In the genomic region with DNA sequence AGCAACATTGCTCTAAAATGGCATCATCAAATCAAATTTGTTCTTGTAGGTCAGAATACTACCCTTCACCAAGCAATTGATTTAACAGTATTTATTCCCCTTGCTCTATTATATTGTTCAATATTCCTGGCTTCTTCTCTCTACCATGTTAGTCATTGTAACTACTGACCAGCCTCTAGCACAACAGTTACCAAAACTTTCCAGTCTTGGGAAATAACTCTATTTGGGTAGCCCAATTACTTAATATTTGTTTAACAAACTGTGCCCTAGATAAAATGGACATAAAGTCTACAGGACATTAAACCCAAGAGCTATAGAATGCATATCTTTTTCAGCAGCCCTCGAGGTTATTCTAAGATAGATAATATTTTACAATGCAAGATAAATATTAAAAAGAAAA, we compare ENCODE assay signal across 16 mouse cellular contexts.
"Had no signal": no experiment of that assay in that cellular context is flagged by ENCODE, and none has a peak within 500 bp of the region (broad histone marks: within the 10 kb centered on the region; RNA-seq: fewer than 3 reads in every experiment).

No protein-coding gene starts in this region.

- H3K9ac ChIP-seq: neural tube, embryonic 13.5 days; neural tube, embryonic 15.5 days; stomach, embryonic 15.5 days had no signal

- DNase-seq: retina, postnatal 1 day; right cerebral cortex, adult 18-20 months; right cerebral cortex, postnatal 14 days; right cerebral cortex, postnatal 25 days; right cerebral cortex, postnatal 4 days; spleen, adult 18-20 months; thymus, adult 18-20 months; thymus, adult 2 months; thymus, postnatal 14 days; thymus, postnatal 25 days; thymus, postnatal 36 days; thymus, postnatal 4 days had no signal

- H3K4me2 ChIP-seq: neural tube, embryonic 13.5 days; neural tube, embryonic 15.5 days; stomach, embryonic 15.5 days had no signal

- H3K4me3 ChIP-seq: neural tube, embryonic 13.5 days; neural tube, embryonic 15.5 days; stomach, embryonic 15.5 days had no signal

- H3K27ac ChIP-seq: neural tube, embryonic 13.5 days; neural tube, embryonic 15.5 days; stomach, embryonic 15.5 days; stomach, postnatal 0 days had no signal

- H3K9me3 ChIP-seq: stomach, embryonic 15.5 days had no signal

- H3K27me3 ChIP-seq: neural tube, embryonic 13.5 days; neural tube, embryonic 15.5 days; stomach, embryonic 15.5 days had no signal

- H3K4me1 ChIP-seq: neural tube, embryonic 13.5 days; neural tube, embryonic 15.5 days; stomach, embryonic 15.5 days had no signal

- H3K36me3 ChIP-seq: neural tube, embryonic 13.5 days; neural tube, embryonic 15.5 days; stomach, embryonic 15.5 days had no signal
